Mouse (Mus musculus) spleen, adult 10 weeks (tissue): ENCODE data around the gene Mark1. TPM values are rescaled to one million over a fixed set of nuclear protein-coding genes. Genes with fewer than 3 reads are reported as not detected.

Experiments
- polyA plus RNA-seq: library from polyadenylated mRNA; stranded (reverse); fragments of 350-450 nt; fragmentation: Illumina TruSeq; extraction: RNeasy Lipid Tissue Mini Kit (QIAGEN cat#74804); gene quantifications from one replicate; pipeline ENCODE4 v1.2.3, GENCODE M21; 2015; ENCODE audit warnings: low replicate concordance; ENCODE audit not compliant: insufficient read depth

The Mark1 gene
- polyA plus RNA-seq: 5.8 TPM

GRCm38 (mm10) chr1:184999071-184999750 lies at the start of gene Mark1:
TSS of gene Mark1 (minus strand) at chr1:184999570.

GRCm38 (mm10) chr1:184882281-184883268 lies 116.8 kb downstream of the Mark1 start, which contains the start of gene C130074G19Rik:
TSS of gene C130074G19Rik (minus strand) at chr1:184883218.

Other genes with a start within 250 kb of the Mark1 start
- gene Marc1, start 188.3 kb downstream of the Mark1 start, polyA plus RNA-seq: 0.32 TPM
- gene Marc2, start 153.1 kb downstream of the Mark1 start, polyA plus RNA-seq: 199 TPM
- 10.5 TPM for gene C130074G19Rik, start 116.4 kb downstream of the Mark1 start, polyA plus RNA-seq
- gene Rab3gap2, start 204.5 kb upstream of the Mark1 start, polyA plus RNA-seq: 26.9 TPM